Mouse (Mus musculus): ENCODE data around the gene Gm2956.
"Not testable (repeated sequence)": the region's sequence is repeated elsewhere in the genome, so short reads cannot be mapped to it uniquely, and the experiment has no call there.

Gm2956 gene

GRCm38 (mm10) chr14:3332087-3332677 lies at the start of gene Gm2956:
Gene Gm2956 (plus strand): TSS chr14:3332627.
- not testable (repeated sequence) for DNase-seq

GRCm38 (mm10) chr14:3333406-3333805 lies 979 bp downstream of the Gm2956 start:
- DNase-seq: not testable (repeated sequence)

GRCm38 (mm10) chr14:3394793-3395192 lies 62.4 kb downstream of the Gm2956 start, which contains the start of gene Gm10413:
Gene Gm10413 (plus strand): TSS chr14:3395093.
- DNase-seq: not testable (repeated sequence)
